Mouse (Mus musculus) adrenal gland (tissue): ENCODE results near the gene Sfrp5.

ENCODE experiments used
- intact Hi-C: fragments of 180-260 bp; cut with DNase I; formaldehyde crosslinking; loops from one replicate; pipeline ENCODE4 v1.15.1; 2025

The Sfrp5 gene

DNA sequence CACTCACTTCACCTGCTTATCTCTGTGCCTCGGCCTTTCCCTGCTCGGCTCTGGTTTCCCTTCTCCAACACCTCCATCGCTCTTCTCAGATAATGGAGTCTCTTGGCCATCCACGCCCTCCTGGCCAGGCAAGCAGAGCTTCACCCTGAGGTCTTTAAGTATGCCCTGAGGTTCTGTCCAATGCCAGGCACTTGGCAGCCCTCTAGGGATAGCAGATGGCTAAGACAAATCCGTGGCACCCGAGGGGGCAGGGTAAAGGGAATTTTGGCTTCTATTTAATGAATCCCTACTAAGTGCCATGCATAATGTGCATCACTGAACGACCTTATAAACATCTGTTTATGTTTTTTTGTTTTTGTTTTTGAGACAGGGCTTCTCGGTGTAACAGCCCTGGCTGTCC is 415 bp upstream of the Sfrp5 start:
- intact Hi-C loops, result no loop called here

DNA sequence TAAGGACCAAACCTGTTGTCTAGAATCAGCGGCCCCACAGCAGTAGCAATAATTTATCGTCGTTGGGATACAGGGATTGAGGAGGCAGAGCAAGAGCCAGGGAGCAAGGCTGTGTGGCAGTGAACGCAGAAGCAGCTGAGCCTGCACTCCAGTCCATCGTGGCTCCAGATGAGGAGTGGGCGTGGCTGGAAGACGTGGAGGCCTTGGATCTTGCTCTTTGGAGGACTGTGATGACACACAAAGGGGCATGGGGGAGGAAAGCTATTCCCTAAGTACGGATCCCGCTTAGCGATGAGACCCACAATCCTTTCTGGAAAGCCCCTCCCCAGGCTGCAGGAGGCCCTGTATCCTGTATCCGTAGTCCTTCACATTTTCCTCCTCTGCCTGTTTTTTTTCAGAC is 4.0 kb downstream of the Sfrp5 start:
- intact Hi-C loops, result no loop called here

DNA sequence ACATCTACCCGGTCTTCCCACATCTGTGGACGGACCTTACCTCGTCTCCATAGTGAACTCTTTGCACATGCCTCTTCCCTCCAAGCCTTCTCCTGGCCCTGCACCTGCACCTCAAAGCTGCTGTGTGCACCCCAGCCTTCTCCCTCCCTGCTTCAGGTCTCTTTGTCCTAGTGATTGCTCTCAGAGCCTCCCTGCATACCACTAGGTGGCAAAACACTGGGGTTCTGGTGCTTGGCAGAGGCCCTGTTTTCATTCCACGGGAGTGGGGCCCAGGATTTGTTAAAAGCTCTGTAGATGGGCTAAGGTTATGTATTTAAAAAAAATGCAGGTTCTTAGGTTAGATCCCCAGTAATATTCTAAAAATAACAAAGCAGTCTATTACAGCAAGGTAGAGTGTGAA is 5.0 kb downstream of the Sfrp5 start:
- intact Hi-C loops, result no loop called here

DNA sequence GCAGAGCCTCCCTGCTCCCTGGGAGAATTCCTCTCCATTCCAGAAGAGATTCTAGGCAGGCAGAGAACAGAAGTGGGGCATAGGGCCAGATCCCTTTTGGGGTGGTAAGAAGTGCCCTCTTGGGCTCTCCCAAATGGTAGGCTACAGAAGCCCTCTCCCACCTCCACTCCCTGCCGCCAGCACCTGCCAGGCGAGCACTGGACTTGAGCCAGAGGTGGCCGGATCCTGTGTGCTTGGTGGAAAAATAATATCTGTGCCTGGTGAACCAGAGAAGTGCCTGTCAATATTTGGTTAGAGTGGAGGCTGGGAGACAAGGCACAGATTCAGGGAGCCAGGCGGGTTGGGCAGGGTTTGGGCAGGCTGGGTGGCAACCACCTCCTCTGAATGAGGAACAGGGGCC is 5.7 kb downstream of the Sfrp5 start:
- intact Hi-C loops, result no loop called here

DNA sequence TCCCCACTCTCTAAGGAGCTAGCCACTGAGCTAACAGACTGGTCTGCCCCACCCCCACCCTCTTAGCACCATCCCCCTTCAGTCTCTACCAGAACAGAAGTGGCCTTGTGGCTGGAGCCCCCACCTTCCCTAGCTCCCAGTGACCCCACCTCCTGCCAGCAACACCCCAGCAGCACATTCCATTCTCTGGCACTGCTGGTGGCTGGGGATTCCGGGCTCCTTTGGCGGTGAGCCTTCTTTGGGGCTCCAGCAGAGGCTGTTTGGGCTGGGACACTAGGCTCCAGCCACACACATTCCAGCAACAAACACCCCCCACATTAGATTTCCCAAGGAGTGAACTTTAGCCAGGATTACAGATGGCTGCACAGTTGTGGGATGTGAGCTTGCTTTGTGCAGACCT is 8.7 kb downstream of the Sfrp5 start:
- intact Hi-C loops, result no loop called here

DNA sequence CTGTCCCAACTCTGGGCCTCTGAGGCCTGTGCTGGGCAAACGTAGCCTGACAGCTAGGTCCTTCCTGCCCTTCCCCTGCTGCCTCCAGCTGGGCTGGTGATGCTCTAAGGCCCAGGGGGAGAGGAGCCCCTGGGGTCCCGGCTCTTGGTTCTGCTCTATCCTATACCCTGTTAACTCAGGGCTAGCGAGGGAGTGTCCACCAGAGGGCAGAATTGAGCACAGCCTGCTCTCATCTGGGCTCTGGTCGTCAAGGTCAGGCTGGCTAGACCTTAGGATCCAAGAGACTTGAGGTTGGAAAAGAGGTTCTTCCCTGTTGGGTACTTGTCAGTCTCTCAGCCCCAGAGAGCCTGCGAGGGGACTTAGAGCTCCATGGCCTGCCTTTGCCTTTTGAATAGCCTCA is 11.6 kb downstream of the Sfrp5 start:
- intact Hi-C loops, result no loop called here

DNA sequence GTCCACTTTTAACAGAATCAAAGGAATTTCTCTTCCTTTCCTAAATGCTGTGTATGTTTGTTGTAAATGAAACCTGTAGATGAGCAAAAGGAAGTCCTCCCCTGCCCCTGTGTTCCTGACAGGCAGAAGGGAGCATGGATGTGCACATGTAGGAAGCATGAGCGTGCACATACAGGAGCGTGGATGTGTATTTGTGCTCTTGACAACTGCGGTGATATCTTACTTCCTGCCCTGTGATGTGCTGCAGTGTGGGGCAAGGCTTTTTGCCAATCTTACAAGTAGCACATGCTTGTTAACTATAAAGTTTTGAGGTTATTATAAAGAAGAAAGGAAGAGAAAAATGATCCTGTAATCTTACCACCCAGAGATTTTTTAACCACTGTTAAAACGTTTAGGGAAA is 12.3 kb downstream of the Sfrp5 start:
- intact Hi-C loops, result no loop called here

DNA sequence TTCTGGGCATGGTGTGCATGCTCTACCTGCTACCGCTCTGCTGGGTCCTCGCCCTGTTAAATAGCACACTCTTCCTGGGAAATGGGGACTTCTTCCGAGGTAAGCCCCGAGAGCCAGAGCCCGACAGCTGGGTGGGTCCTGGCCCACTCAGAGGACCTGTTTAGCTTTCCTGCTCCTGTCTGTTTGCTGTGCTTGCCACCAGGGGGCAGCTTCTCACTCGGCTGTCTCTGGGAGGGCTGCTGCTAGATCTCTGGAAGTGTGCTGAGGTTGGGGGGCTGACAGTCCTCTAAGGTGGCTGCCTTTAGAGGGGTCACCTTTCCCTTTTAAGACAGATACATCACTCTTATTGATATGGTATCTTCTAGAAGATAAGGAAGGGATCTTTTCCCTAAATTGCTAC is 19.4 kb downstream of the Sfrp5 start:
- intact Hi-C loops, result no loop called here

DNA sequence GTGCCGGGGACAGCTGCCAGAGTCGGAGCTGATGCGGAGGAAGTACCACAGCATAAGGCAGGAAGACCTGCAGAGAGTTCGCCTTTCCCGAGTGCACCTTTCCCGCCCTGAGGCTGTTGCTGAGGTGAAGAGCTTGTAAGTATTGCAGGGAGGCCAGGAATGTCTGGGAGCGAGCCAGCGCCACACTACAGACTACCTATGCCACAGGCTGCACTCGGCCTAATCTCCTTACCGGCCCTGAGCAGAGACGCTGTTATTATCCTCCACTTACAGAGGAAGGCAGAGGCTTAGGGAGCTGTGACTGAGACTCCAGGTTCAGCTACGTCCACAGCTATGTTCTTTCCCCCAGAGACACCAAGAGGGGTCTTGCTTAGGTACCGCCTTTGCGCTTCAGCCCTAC is 22.7 kb downstream of the Sfrp5 start:
- intact Hi-C loops, result no loop called here

DNA sequence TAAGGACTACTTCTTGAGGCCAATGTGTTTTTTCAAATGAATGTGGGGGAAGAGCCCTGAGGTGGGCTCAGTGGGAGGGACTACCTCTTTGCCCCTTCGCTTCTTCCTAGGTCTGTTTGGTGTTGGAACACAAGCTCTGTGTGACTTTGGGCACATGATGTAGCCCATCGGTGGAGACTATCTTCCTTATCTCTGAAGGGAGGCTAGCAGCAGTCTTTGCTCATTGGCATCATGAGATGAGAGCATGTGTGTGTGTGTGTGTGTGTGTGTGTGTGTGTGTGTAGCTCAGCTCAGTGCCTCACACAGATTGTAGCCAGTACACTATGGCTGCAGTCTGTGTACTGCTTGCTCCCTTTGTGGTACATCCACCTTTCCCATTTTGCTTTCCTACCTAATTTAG is 24.6 kb downstream of the Sfrp5 start:
- intact Hi-C loops, result no loop called here

DNA sequence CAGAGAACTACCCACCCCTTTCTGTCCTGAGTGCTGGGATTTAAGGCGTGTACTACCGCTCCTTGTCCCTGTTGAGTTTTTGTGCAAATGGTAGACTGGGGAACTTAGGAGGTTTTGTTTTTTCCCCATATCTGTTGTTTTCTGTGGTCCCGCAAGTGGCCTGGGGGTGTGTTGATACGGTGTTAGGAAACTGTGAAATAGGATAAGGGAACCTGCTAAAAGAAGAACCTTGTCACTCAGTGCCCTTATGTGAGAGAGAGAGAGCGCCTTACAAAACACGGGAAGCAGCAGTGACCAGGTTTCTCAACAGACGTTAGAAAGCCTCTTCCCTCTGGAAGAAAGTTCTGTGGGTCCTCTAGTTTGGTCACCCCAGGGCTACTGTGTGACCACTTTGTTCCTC is 25.2 kb downstream of the Sfrp5 start:
- intact Hi-C loops, result no loop called here

DNA sequence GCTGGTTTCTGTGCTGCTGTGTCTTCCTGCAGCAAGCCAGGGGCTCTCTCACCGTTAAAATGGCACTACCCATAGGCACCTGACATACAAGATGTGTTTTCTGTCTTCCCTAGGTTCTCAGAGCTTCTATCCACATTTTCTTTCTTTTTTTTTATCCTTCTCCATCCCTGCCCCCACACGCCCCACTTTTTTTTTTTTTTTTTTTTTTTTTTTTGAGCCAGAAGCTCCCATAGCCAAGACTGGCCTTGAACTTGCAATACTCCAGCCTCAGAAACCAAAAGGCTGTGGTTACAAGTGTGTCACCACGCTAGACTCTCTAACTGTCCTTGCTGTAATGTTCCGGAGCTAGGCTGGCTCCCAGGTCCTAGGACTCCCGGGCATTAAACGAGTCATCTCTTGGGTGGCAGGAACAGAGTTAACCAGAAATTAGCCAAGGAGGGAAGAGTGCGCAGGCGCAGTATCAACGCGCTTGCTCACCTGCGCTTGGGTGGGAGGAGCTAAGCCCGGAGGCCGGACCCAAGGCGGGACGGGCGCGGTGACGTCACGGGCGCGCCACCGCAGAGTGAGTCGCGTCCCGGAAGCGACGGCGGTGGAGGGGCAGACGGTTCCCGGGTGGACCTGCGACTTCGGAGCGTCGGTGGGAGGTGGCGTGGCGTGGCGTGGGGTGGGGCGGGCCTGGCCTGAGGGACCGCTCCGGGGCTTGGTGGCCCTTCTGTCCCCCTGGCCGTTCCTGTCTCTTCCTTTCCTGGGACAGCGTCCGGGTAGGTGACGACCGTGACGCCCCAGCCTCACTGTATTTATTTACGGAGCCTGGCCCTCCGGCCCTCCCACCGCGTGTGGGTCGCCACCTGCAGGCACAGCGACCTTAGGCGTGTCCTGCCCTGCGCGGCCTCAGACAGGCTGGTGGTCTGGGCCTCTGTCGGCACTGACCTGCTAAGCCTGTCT is 31.8 kb downstream of the Sfrp5 start:
- intact Hi-C loops, result no loop called here

DNA sequence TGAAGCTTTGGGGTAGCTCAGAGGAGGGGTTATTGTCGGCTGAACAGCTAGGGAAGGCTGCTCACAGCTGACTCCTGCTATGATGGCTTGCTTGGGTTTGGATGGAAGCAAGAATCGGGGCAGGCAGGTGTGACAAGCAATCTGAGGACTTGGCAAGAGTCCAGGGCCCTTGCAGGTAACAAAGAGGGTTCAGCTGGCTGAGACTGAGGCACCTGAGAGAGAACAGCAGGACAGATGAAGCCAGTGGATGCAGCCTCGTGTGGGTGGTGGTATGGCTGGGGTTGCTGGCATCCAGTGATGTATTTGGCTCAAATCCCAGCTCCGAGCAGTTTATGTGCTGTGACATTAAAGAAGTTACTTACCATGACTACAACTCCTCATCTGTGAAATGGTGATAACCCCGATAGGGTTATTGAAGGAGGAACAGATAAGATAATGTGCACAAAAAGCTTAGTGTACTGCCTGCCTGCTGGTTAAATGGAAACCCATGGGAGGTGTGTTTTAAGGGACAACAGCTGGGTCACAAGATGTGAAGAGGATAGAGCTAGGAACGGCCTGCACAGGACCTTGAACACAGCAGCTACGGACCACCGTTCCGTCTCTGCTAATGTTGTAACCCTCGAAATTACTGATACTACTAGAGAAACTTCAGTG is 32.6 kb downstream of the Sfrp5 start:
- intact Hi-C loops, result loop anchor here (5.0 kb wide), 1 partner anchor 127 kb away; no protein-coding TSS in a partner anchor

DNA sequence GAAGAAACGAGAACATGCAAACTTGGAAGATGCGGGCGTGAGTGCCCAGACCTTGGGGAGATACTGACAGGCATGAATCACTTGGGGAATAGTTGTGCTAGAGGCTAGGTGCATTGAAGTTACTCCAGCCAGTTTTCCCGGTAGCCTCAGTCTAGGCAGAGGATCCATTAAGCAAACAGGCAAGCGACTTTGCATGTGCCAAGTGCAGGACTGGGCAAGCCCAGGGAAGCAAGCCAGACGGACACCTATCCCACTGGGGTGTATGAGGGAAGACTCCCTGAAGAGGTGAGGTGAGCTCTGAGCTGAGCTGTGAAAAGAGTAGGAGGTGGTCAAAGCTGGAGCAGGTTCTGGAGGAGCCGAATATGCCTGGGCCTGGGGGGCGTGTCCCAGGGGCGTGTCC is 34.6 kb downstream of the Sfrp5 start:
- intact Hi-C loops, result loop anchor here (5.0 kb wide), 1 partner anchor 125 kb away; no protein-coding TSS in a partner anchor

DNA sequence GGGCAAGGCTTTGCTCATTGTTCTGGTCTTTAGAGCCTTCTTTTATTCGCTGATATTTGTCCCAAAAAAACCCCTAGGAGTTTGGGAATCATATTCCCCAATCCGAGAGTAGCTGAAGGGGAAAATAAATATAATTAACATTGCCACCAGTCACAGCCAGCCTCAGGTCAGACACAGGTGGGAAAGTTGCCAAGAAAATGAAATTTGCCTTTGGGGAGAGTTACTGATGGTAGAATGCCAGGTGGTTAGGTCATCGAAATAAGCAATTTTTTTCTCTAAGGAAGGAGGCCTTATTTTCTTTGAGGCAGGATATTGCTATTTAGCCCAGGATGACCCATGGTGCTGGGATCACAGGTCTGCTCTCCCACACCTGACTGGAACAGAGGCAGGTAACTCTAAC is 35.3 kb downstream of the Sfrp5 start:
- intact Hi-C loops, result loop anchor here (5.0 kb wide), 1 partner anchor 124 kb away; no protein-coding TSS in a partner anchor

DNA sequence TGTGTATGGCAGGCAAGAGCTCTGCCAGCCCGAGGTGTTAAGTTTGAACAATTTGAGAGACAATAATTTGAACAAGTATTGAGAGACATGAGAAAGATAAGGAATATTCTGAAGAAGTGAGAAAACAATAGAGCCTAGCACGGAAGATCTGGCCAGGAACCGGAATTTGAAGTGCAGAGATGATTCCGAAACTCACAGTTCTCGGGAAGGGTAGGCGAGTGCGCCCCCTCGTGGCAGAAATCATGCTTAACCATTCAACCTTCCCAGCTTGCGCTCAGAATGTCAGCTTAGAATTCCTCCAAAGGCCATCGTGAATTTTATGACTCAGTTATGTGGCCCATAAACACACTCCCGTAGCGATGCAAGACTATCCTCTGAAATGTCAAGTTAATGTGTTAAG is 35.9 kb downstream of the Sfrp5 start:
- intact Hi-C loops, result loop anchor here (5.0 kb wide), 1 partner anchor 124 kb away; no protein-coding TSS in a partner anchor

DNA sequence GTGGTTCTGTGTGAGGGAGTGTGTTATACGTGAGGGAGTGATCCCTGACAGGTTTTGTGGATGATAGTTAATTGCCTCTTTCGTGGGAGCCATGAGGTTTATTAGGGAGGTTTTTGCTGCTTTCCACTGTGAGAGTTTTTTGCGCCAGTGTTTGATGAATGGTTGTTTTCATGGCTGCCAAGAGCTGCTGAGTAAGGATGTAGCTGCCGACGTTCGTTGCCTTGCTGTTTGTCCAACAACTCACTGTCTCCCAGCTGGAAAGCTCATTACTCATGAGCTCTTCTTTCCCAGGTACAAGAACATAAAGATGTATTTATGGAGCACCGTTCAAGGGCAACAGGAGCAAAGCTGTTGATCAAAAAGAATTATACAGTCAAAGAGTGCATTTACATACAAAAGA is 37.9 kb downstream of the Sfrp5 start:
- intact Hi-C loops, result no loop called here

DNA sequence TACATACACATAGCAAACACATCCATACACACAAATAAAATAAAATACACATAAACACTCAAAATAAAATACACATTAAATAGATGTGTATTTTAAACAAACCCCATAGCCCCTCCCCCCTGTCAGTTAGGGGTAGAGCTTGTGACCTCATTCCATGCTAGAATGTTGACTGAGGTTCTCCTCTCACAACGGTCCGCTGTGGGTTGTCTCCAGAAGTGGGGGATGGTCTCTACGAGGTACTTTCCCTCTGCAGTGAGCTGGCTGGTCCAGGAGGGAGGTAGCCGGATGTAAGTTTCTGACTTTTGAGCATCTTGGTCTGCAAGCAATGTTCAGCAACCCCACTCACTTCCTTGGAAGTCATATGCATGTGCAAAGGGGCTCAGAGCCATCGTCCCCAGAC is 38.3 kb downstream of the Sfrp5 start, which contains the start of gene Zfyve27:
Gene Zfyve27 (plus strand): TSS at position 188 of the 400 bp plus-strand sequence.
- intact Hi-C loops, result no loop called here

DNA sequence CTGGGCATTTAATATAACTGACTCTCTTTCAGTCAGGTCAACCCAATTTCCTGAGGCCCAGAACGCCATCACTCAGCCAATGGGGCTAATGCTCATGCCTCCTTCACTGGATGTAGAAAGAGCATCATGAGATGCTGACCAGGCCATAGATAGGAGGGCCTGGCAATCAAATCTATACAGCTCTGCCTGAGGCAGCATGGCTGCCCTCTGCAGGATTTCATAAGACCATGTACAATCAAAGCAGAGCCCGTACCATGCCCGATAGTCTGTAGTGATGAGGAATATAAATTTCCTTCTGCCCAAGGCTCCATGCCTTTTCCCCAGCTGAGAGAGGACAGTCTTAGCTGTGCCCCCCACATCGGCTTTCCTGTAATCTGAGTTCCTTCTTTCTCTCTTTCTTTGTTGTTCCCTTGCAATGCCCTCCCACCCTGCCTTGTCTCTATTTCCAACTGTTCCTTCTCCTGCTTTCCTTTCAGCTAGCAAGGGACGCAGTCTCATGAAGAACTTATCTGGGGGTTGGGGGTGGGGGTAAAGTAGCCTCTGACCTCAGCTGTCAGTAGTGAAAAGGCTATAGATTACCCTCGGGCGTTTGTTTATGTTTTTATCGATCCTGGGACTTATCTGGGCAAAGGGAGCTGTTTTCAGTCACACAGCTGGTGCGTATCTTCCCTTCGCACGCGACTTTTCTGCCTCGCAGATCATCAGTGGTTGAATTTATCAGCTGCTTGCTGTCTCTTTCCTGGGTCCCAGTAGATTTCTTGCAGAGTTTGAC is 43.6 kb downstream of the Sfrp5 start:
- intact Hi-C loops, result no loop called here

DNA sequence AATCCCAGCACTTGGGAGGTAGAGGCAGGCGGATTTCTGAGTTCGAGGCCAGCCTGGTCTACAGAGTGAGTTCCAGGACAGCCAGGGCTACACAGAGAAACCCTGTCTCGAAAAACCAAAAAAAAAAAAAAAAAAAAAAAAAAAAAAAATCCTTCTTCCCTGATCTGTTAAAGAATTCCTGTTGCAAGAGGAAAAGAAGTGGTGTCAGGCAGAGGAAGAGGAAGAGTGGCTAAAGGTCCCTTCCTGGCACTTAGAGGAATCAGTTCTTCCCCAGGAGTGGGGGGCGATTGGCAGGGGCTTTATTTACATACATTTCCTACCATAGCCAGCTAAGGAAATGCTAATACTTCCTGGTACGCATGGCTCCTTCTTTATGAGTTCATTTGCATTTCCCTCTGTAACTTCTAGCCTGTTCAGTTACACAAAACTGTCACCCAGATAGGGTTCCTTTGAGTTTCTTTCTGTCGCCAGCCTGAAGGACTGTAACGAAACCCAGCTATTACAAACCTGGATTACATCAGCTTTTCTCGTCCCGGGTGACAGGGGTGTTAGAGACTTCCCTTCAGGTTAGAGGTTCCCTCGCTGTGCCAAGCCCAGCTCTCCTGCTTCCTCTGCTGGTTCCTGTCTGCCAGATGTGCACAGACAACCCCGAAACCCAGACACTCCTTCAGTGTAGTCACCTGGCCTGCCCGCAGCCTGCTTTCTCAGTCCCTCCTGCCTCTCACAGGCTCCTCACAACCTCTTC is 44.4 kb downstream of the Sfrp5 start:
- intact Hi-C loops, result no loop called here

DNA sequence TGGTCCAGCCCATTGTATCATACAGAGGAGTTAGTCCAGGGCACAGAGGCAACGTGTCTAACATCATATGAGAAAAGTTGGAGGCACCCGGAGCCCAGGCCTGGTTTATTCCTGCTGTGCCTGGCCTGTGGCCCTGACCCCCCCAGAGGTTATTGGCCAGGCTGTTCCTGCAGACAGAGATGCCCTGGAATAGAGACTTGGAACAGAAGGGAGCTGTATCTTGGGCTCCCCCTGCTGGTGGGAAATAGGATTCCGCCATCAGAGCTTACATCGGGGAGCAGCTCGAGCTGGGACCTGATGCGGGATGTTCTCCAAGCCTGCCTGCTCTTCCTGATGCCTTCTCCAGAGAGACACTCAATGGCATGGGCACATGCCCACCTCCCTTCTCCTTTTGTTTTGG is 50.1 kb downstream of the Sfrp5 start:
- intact Hi-C loops, result no loop called here
